Mouse (Mus musculus) stomach, embryonic 14.5 days (tissue): Measurements from ENCODE around the gene Pold2. TPM values are rescaled to one million over a fixed set of nuclear protein-coding genes. Genes with fewer than 3 reads are reported as not detected.

Source experiments
- polyA plus RNA-seq: library from polyadenylated mRNA; unstranded; fragments of >200 nt; fragmentation: Nextera tagmentation; extraction: Ambion mirVana; gene quantifications from 2 replicates; pipeline ENCODE4 v1.2.1, GENCODE M21; 2014

Gene Pold2
- polyA plus RNA-seq, 1 experiment from 2014 or later: 112 TPM

Other genes starting within 250 kb of the Pold2 start
- 206 and 225 TPM in 2 replicates for gene Mrps24, start 162.6 kb downstream of the Pold2 start, polyA plus RNA-seq
- gene Urgcp, start 115.9 kb downstream of the Pold2 start, polyA plus RNA-seq: 14.2 and 14.4 TPM in 2 replicates
- gene Dbnl, start 89.8 kb downstream of the Pold2 start, polyA plus RNA-seq: 108 TPM in 2 replicates
- gene Pgam2, start 74.6 kb downstream of the Pold2 start, polyA plus RNA-seq: 1.2 and 1.5 TPM in 2 replicates
- 8.4 and 10.3 TPM in 2 replicates for gene Polm, start 40.3 kb downstream of the Pold2 start, polyA plus RNA-seq
- gene Aebp1, start 16.3 kb downstream of the Pold2 start, polyA plus RNA-seq: 29.2 and 30.3 TPM in 2 replicates
- 4.9 and 8.4 TPM in 2 replicates for gene Myl7, start 20.5 kb upstream of the Pold2 start, polyA plus RNA-seq
- gene Gck, start 71.8 kb upstream of the Pold2 start, polyA plus RNA-seq: 0.75 and 2.0 TPM in 2 replicates
- 23.2 and 23.3 TPM in 2 replicates for gene Ykt6, start 77.4 kb upstream of the Pold2 start, polyA plus RNA-seq
- gene Camk2b, start 188.1 kb upstream of the Pold2 start, polyA plus RNA-seq: 2.5 and 2.6 TPM in 2 replicates